Mouse (Mus musculus): Measurements from ENCODE around the gene Pla1a.

Pla1a gene

GRCm38 (mm10) chr16:38385700-38386099, 47.2 kb downstream of the Pla1a start:
- no peak for DNase-seq

GRCm38 (mm10) chr16:38385184-38385634, 47.7 kb downstream of the Pla1a start:
- no peak for DNase-seq

GRCm38 (mm10) chr16:38383683-38384082, 49.3 kb downstream of the Pla1a start:
- no peak for DNase-seq

GRCm38 (mm10) chr16:38379926-38380325, 53.0 kb downstream of the Pla1a start:
- no peak for DNase-seq

- no peak for DNase-seq
Observed at GRCm38 (mm10) chr16:38379493-38379892, 53.5 kb downstream of the Pla1a start.

- no peak for DNase-seq
Observed at GRCm38 (mm10) chr16:38379088-38379487, 53.9 kb downstream of the Pla1a start.

GRCm38 (mm10) chr16:38378591-38378990, 54.4 kb downstream of the Pla1a start:
- no peak for DNase-seq

GRCm38 (mm10) chr16:38377546-38377945, 55.4 kb downstream of the Pla1a start:
- DNase-seq, result no peak

- no peak for DNase-seq
Observed at GRCm38 (mm10) chr16:38376841-38377249, 56.1 kb downstream of the Pla1a start.

- DNase-seq, result peak; percentile 57
Observed at GRCm38 (mm10) chr16:38376163-38376840, 56.6 kb downstream of the Pla1a start.

- no peak for DNase-seq
Observed at GRCm38 (mm10) chr16:38375182-38375581, 57.8 kb downstream of the Pla1a start.

- DNase-seq, result no peak
Observed at GRCm38 (mm10) chr16:38374379-38375140, 58.4 kb downstream of the Pla1a start.

- no peak for DNase-seq
Observed at GRCm38 (mm10) chr16:38373941-38374340, 59.0 kb downstream of the Pla1a start.

GRCm38 (mm10) chr16:38373439-38373838, 59.5 kb downstream of the Pla1a start:
- no peak for DNase-seq

- no peak for DNase-seq
Observed at GRCm38 (mm10) chr16:38372876-38373275, 60.1 kb downstream of the Pla1a start.

GRCm38 (mm10) chr16:38371705-38372296, 61.1 kb downstream of the Pla1a start:
- DNase-seq, result no peak

- DNase-seq, result no peak
Observed at GRCm38 (mm10) chr16:38370633-38371374, 62.1 kb downstream of the Pla1a start.

GRCm38 (mm10) chr16:38369992-38370484, 62.9 kb downstream of the Pla1a start:
- DNase-seq, result no peak

- DNase-seq, result no peak
Observed at GRCm38 (mm10) chr16:38369431-38369830, 63.5 kb downstream of the Pla1a start.

- DNase-seq, result no peak
Observed at GRCm38 (mm10) chr16:38369000-38369399, 63.9 kb downstream of the Pla1a start.

- DNase-seq, result peak; percentile 37
Observed at GRCm38 (mm10) chr16:38368336-38368735, 64.6 kb downstream of the Pla1a start.

GRCm38 (mm10) chr16:38366231-38366630, 66.7 kb downstream of the Pla1a start:
- no peak for DNase-seq

GRCm38 (mm10) chr16:38365390-38365789, 67.6 kb downstream of the Pla1a start:
- DNase-seq, result no peak
